Mouse (Mus musculus) limb, embryonic 13.5 days (tissue): ENCODE data around the gene Faf2. TPM values are rescaled to one million over a fixed set of nuclear protein-coding genes. Genes with fewer than 3 reads are reported as not detected.

Experiments
- ATAC-seq: fragments of 200-750 bp; cut with Nextera tagmentation; 2 replicates; pipeline ENCODE4 v1.8.0; 2017; ENCODE audit warnings: low read depth, moderate number of reproducible peaks, moderate TSS enrichment; ENCODE audit not compliant: low FRiP score
- H3K27ac ChIP-seq: fragments of 300-500 bp; sonication (generic); 2 replicates; pipeline ENCODE4 v1.5.1; 2015; ENCODE audit warnings: inconsistent platforms, mild to moderate bottlenecking, moderate library complexity
- H3K27me3 ChIP-seq: fragments of 300-500 bp; sonication (generic); 2 replicates; pipeline ENCODE4 v1.6.1; 2015; ENCODE audit warnings: mild to moderate bottlenecking, inconsistent platforms
- H3K36me3 ChIP-seq: fragments of 300-500 bp; sonication (generic); 2 replicates; pipeline ENCODE4 v1.6.1; 2015; ENCODE audit warnings: inconsistent platforms, mild to moderate bottlenecking, moderate library complexity
- H3K4me1 ChIP-seq: fragments of 300-500 bp; sonication (generic); 2 replicates; pipeline ENCODE4 v1.6.1; 2015; ENCODE audit warnings: inconsistent platforms
- H3K4me2 ChIP-seq: fragments of 300-500 bp; sonication (generic); replicated peaks from 2 replicates; pipeline ENCODE4 v1.6.1; 2015; ENCODE audit warnings: inconsistent platforms, mild to moderate bottlenecking, moderate library complexity
- H3K4me3 ChIP-seq: fragments of 300-500 bp; sonication (generic); 2 replicates; pipeline ENCODE4 v1.5.1; 2015; ENCODE audit warnings: moderate library complexity, mild to moderate bottlenecking, inconsistent platforms
- H3K9ac ChIP-seq: fragments of 300-500 bp; sonication (generic); 2 replicates; pipeline ENCODE4 v1.6.1; 2015; ENCODE audit warnings: mild to moderate bottlenecking, inconsistent platforms
- H3K9me3 ChIP-seq: fragments of 300-500 bp; sonication (generic); 2 replicates; pipeline ENCODE4 v1.6.1; 2016; ENCODE audit warnings: inconsistent platforms
- WGBS: fragments of 180-500 bp; shearing (Covaris S2); methylation state at CpG from one replicate; pipeline ENCODE4 v1.1.7; 2015; 5-methylcytosine and 5-hydroxymethylcytosine counted together
- microRNA-seq: library from miRNA; unstranded; fragments of <30 nt; microRNA quantifications from one replicate; pipeline ENCODE4, GENCODE M21; 2016
- polyA plus RNA-seq: library from polyadenylated mRNA; unstranded; fragments of >200 nt; fragmentation: Nextera tagmentation; extraction: Ambion mirVana; gene quantifications from 2 replicates; pipeline ENCODE4 v1.2.1, GENCODE M21; 2015

The Faf2 gene
- polyA plus RNA-seq, 1 experiment from 2014 or later: 85.8 TPM

DNA sequence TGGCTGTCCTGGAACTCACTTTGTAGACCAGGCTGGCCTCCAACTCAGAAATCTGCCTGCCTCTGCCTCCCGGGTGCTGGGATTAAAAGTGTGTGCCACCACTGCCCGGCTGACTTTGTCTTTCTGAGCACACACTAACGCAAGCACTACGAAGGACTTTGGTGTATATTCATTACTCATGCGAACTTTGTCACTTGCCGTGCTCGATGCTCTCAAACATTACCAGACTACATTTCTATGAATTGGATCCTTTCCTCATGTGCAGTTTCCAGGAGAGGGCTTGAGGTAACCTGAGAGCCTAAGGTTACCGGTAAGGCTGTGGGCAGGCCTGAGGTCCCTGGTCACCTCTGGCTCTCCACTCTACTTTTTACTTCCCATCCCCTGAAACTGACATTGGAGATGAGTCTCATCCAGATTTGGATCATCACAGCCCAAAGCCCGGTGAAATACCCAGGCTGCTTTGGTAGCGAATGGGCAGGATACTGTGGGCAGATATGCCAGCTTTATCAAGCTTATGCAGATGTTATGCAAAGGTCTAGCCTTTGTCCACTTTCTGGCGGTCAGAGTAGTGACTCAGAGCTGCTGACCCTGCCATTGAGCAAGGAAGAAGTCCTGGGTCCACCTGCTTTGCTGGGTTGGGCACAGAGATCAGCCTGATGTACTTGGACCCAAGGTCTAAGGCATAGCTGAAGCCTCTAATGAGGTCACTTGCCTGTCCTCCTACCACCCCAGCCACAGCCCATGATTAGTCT is 74.1 kb downstream of the Faf2 start:
- Histone ChIP-seq H3K9ac (no peak overlapping the region), H3K36me3 (no peaks in the 10 kb centered on the region), H3K4me3 (no peak overlapping the region), H3K27me3 (no peaks in the 10 kb centered on the region), H3K4me2 (no peak overlapping the region), H3K4me1 (peaks cover 20% of the 10 kb centered on the region), H3K9me3 (no peaks in the 10 kb centered on the region), H3K27ac (no peak overlapping the region)
- 89% methylated on average over 11 of the region's 11 CpGs for whole genome bisulfite sequencing
- ATAC-seq: no peak

GRCm38 (mm10) chr13:54701243-54701642 is 79.7 kb downstream of the Faf2 start, which contains the start of gene Cdhr2:
Gene Cdhr2, plus strand, starts transcription at chr13:54701461.
- WGBS: 74% methylated on average over 5 of the region's 5 CpGs

DNA sequence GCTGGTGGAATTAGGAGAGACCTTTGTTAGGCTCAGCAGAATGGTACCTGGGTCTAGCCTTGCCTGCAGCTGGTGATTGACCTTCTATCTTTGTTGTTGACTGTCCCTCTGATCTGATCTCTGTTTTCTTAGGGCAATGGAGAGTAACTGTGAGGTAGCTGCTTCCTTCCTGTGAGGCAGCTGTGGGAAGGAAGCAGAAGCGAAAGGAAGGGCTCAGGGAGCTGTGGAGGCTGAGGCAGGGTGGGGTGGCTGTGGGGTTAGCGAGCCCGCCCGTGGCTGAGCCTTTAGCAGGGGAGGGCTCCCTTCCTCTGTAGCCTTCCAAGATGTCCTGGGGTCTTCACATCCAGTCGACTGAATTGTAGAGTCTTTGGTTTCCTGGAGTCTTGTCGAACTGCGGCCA is 80.9 kb downstream of the Faf2 start:
- 76% methylated on average over 7 of the region's 7 CpGs for WGBS

More at GRCm38 (mm10) chr13:54701243-54701642, 79.7 kb downstream of the Faf2 start, which contains the start of gene Cdhr2:
- no peak within 1 kb of the TSS for H3K9ac ChIP-seq
- no peak within 1 kb of the TSS for H3K4me2 ChIP-seq
- H3K27ac ChIP-seq: no peak within 1 kb of the TSS
- ATAC-seq: no peak
- H3K27me3 ChIP-seq: 0 out of 2 replicates have a peak, but pooled peaks cover 2% of the 10 kb centered on the region
- H3K4me3 ChIP-seq: no peak within 1 kb of the TSS
- H3K9me3 ChIP-seq: no peaks in the 10 kb centered on the region
- no peaks in the 10 kb centered on the region for H3K4me1 ChIP-seq
- H3K36me3 ChIP-seq: no peaks in the 10 kb centered on the region

DNA sequence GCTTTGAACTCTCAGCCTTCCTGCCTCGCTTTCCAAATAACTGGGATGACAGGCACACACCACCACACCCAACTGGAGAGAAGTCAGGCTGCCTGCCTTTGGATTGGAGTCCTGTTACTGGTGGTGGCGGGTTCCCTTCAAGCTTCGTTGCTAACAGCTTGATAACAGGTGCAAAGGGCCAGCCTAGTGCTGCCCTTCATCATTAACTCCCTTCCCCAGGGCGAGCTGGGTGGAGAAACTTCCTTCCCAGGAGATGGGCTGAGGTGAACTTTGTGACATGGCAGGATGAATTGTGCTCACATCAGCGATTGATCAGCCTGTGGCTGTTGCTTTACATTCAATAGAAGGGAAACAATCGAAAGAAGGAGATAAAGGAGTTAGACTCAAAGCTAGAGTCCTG is 83.3 kb downstream of the Faf2 start:
- no peak overlapping the region for H3K4me2 ChIP-seq
- no peak overlapping the region for H3K9ac ChIP-seq
- 0 out of 2 replicates have a peak, but pooled peaks cover 2% of the 10 kb centered on the region for H3K27me3 ChIP-seq
- no peaks in the 10 kb centered on the region for H3K9me3 ChIP-seq
- no peaks in the 10 kb centered on the region for H3K36me3 ChIP-seq
- H3K4me3 ChIP-seq: no peak overlapping the region
- no peak overlapping the region for H3K27ac ChIP-seq
- no peak for ATAC-seq
- H3K4me1 ChIP-seq: no peaks in the 10 kb centered on the region
- whole genome bisulfite sequencing: 46% methylated on average over 6 of the region's 6 CpGs

More for the DNA sequence above, 80.9 kb downstream of the Faf2 start:
- no peak overlapping the region for H3K4me2 ChIP-seq
- H3K36me3 ChIP-seq: no peaks in the 10 kb centered on the region
- ATAC-seq: no peak
- no peak overlapping the region for H3K27ac ChIP-seq
- no peaks in the 10 kb centered on the region for H3K4me1 ChIP-seq
- H3K27me3 ChIP-seq: 0 out of 2 replicates have a peak, but pooled peaks cover 2% of the 10 kb centered on the region
- H3K4me3 ChIP-seq: no peak overlapping the region
- no peaks in the 10 kb centered on the region for H3K9me3 ChIP-seq
- H3K9ac ChIP-seq: no peak overlapping the region

GRCm38 (mm10) chr13:54710866-54711265 is 89.3 kb downstream of the Faf2 start:
- no peak for ATAC-seq
- Histone ChIP-seq H3K4me2 (no peak overlapping the region), H3K27ac (no peak overlapping the region), H3K9me3 (no peaks in the 10 kb centered on the region), H3K4me3 (no peak overlapping the region), H3K36me3 (no peaks in the 10 kb centered on the region), H3K9ac (no peak overlapping the region), H3K27me3 (peaks cover 4% of the 10 kb centered on the region; the same call in 1 of the 2 replicates), H3K4me1 (no peaks in the 10 kb centered on the region)
- WGBS: 80% methylated on average over 3 of the region's 3 CpGs

Small RNAs within 50 kb of the gene (microRNA-seq; reads per million reads assigned to microRNA genes)
- not detected for gene Gm24195

Other genes with a start within 250 kb of the Faf2 start
- 131 and 142 TPM in 2 replicates for gene Thoc3, start 152.9 kb upstream of the Faf2 start, polyA plus RNA-seq
- 16.2 and 17.4 TPM in 2 replicates for gene Simc1, start 118.0 kb upstream of the Faf2 start, polyA plus RNA-seq
- gene 4833439L19Rik, start 56.3 kb upstream of the Faf2 start, polyA plus RNA-seq: 150 and 156 TPM in 2 replicates
- gene Arl10, start 46.8 kb upstream of the Faf2 start, polyA plus RNA-seq: 33.6 and 39.5 TPM in 2 replicates
- 91.5 and 91.9 TPM in 2 replicates for gene Nop16, start 31.7 kb upstream of the Faf2 start, polyA plus RNA-seq
- 165 and 168 TPM in 2 replicates for gene Higd2a, start 31.6 kb upstream of the Faf2 start, polyA plus RNA-seq
- 30.3 and 31.2 TPM in 2 replicates for gene Cltb, start 10.4 kb upstream of the Faf2 start, polyA plus RNA-seq
- gene Rnf44, start 72.1 kb downstream of the Faf2 start, polyA plus RNA-seq: 57.3 and 60.4 TPM in 2 replicates
- gene Cdhr2, start 79.7 kb downstream of the Faf2 start, polyA plus RNA-seq: 0.05 TPM in 2 replicates
- gene Gprin1, start 128.1 kb downstream of the Faf2 start, polyA plus RNA-seq: 0.15 and 0.20 TPM in 2 replicates
- not detected in 2 replicates for gene Sncb, start 144.8 kb downstream of the Faf2 start, polyA plus RNA-seq
- not detected in 2 replicates for gene Eif4e1b, start 162.2 kb downstream of the Faf2 start, polyA plus RNA-seq
- gene Tspan17, start 167.6 kb downstream of the Faf2 start, polyA plus RNA-seq: 4.7 and 4.9 TPM in 2 replicates